Mouse (Mus musculus) erythroid progenitor cell, adult 5-6 weeks (primary cell): ENCODE data around the gene Sp3. TPM values are rescaled to one million over a fixed set of nuclear protein-coding genes. Genes with fewer than 3 reads are reported as not detected.
"Not testable (repeated sequence)": the region's sequence is repeated elsewhere in the genome, so short reads cannot be mapped to it uniquely, and the experiment has no call there.

Source experiments
- ATAC-seq: replicated peaks from 2 replicates; pipeline ENCODE4 v1.8.0; 2016; ENCODE audit warnings: moderate number of reproducible peaks, mild to moderate bottlenecking, moderate TSS enrichment, inconsistent platforms; ENCODE audit not compliant: poor library complexity, low FRiP score, severe bottlenecking
- total RNA-seq, 2 experiments: library from RNA; stranded (forward) in 1 of 2; stranded (reverse) in 1 of 2; fragments of 150-400 nt in 1 of 2; fragments of 186-747, 209-891 nt in 1 of 2; gene quantifications; 2 replicates each; pipeline versions ENCODE4 v1.2.3 to v1.2.4; 2015 to 2017; ENCODE audit warnings: low replicate concordance in 2 of 2

Gene Sp3
- total RNA-seq, 2 experiments from 2014 or later, result 216 to 249 TPM

- ATAC-seq, result no peak
These were observed 15.3 kb upstream of the Sp3 start for GRCm38 (mm10) chr2:72995346-72996097.

GRCm38 (mm10) chr2:72994165-72994564 lies 13.9 kb upstream of the Sp3 start:
- no peak for ATAC-seq

DNA sequence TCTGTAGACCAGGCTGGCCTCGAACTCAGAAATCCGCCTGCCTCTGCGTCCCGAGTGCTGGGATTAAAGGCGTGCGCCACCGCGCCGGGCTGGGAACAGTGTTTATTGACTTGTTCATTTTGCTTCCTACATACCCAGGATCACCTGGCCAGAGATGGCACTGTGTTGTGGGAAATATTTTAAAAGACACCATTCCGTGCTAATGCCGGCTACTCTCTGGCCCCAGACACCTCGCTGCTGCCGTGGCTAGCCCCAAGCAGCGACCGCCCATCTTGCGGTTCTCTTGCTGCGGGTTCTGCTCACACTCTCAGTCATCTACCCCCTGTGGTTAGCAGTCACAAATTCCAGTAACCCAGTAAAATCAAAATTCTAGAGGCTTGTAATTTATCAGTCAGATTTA lies 12.3 kb upstream of the Sp3 start:
- ATAC-seq, result no peak

- ATAC-seq, result not testable (repeated sequence)
These were observed 8.7 kb upstream of the Sp3 start for GRCm38 (mm10) chr2:72988945-72989344.

DNA sequence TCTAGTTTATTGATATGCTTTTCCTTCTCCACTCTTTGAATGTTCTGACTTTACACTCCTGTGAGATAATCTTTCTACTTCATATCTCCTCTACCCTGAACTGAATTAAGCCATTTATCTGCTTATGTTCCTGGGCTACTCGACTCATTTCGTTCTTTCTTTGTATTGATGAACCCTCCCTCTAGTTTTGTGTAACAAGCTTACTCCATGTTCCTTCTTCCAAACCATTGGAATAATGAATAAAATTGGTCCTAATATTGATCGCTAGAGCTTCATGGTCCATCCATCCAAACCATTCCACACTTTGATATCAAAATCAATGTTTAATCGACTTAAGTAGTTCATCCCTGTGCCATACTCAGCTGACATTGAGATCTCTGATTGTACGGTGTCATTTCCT lies 6.4 kb upstream of the Sp3 start, which contains the start of gene Gm11084:
TSS of gene Gm11084 (minus strand) at position 101 of the 400 bp plus-strand sequence.
- ATAC-seq, result no peak

DNA sequence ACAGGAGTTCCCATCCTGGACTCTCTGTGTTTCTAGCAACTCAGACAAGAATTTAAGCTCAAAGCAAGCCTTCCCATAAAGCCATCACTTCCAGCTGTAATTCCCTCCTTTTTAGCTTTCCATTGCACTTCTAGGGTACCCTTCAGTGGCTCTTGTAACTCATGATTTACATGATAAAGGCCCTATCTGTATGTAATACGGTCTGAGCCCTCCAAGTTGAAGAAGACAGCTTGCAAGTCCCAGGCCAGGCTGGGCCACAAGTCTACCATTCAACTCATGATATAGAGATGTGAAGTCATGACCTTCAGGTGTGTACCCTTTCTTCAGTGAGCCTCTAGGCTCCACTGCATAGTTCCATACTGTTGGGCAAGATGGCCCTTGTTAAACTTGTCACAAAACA lies 5.3 kb upstream of the Sp3 start:
- no peak for ATAC-seq

DNA sequence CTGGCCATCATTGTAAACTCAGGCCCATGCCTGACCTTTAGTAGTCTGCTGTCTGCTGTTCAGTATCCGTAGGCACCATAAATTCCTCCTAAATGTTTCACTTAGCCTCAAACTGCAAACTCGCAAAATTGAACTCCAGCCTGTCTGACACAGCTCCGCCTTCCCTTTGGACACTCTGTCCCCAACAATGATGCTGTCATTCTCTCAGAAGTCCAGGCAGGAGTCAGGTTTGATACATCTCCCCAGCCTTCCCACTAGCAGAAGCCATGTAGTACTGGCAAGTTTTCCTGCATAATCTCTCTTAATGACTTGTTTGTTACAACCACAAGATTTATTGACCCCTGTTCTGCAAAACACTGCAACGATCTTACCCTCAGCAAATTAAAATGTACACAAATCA lies 4.6 kb upstream of the Sp3 start:
- no peak for ATAC-seq

- no peak for ATAC-seq
These were observed 3.0 kb upstream of the Sp3 start for GRCm38 (mm10) chr2:72983211-72983610.

- no peak for ATAC-seq
These were observed 2.0 kb upstream of the Sp3 start for GRCm38 (mm10) chr2:72982110-72982785.

DNA sequence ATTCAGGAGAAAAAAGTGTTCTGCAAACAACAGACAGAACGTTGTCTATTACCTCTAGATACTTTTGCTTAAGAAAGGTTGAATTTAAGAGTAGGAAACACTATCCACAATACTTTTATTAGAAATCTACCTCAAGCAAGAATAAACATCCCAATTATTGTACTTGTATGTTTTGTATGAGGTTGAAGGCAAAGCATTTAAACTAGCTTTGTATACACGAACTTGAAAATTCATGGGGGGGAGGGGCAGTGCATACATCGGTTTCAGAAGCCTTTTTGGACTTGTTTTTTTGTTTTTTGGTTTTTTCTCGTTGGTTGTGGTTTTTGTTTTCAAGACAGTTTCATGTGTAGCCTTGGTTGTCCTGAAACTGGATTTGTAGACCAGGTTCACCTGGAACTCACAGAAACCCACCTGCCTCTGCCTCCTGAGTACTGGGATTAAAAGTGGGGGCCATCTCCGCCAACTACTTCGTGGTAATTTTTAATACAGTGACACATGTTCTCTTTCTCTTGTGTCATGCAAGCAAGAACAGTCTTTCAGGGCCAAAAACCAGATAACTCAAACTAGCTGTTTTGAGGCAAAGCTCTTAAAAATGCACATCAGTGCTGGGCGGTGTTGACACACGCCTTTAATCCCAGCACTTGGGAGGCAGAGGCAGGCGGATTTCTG lies 1.3 kb upstream of the Sp3 start:
- no peak for ATAC-seq

DNA sequence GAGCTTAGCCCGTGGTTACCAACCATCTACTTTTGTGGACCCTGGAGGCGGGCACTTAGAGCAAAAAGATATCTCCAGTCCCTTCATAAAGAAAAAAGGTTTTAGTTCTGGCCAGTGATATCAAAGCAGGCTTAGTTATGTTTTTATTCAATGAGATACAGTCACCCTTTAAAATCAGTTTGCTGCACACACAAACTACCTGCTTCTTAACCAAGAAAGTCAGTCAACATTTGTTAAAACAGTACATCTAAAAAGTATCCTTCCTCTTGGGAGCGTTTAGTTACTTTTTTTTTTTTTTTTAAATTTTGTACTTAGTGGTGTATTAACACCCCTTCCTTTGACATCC lies 802 bp upstream of the Sp3 start:
- ATAC-seq, result no peak

DNA sequence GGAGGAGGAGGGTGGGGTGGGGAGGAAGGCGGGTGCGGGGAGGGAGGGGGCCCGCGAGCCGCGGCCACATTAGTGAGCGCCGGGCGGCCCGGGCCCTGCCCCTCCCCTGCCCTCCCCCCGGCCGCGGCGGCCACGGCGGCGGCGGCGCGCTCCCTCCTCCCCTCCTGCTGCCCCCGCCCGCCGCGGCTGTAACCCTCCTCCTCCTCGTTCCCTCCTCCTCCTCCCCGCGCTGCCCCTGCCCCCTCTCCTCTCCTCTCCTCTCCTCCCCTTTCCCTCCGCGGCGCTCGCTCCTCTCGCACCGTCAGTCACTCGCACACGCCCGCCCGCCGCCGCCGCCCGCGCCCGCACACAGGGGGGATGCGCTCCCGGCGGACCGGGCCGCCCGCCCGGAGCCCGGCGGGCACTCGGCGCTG lies 581 bp downstream of the Sp3 start:
- peak; percentile 53 for ATAC-seq

GRCm38 (mm10) chr2:72978901-72979658 lies 1.2 kb downstream of the Sp3 start:
- peak; percentile 69 for ATAC-seq

GRCm38 (mm10) chr2:72978473-72978872 lies 1.8 kb downstream of the Sp3 start:
- ATAC-seq, result no peak; the same call in 1 of the 2 replicates

GRCm38 (mm10) chr2:72977272-72977671 lies 3.0 kb downstream of the Sp3 start:
- no peak for ATAC-seq

DNA sequence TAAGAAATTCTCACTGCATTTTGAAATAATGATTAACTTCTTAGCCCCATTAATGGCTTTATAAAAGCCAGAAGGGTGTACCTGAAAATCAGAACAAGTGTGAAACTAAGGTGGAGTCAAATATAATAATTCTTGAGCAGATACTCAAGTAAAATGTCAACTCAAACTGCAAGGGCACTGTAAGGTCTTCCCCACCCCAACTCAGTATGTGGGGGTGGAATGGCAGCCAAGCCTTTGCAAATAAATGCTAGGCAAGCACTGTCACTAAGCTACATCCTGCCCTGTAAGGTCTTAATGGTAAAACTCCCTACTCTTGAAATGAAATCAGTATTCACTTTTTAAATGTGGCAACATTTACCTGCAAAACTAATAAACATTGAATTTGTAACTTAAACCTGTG lies 4.2 kb downstream of the Sp3 start:
- ATAC-seq, result no peak

GRCm38 (mm10) chr2:72970831-72971230 lies 9.4 kb downstream of the Sp3 start:
- no peak for ATAC-seq

- 0 out of 2 replicates have a peak, but pooled peaks have one; percentile 19 for ATAC-seq
These were observed 9.9 kb downstream of the Sp3 start for GRCm38 (mm10) chr2:72970302-72970701.

DNA sequence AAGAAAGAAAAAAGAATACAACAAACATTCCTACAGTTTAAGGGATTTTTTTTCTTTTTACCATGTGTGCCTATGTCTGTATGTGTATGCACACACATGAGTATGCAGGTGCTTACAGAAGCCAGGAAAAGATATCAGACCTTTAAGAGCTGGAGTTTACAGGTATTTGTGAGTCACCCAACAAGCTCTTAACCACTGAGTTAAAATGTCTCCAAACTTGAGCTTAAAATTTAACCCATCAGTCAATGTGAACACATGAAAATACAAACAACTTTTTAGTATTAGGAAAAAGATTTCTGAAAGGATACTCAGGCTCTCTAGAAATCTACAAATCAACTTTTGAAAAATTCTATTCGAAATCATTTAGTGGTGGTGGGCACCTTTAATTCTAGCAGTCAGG lies 11.7 kb downstream of the Sp3 start:
- ATAC-seq, result no peak

GRCm38 (mm10) chr2:72965450-72965849 lies 14.8 kb downstream of the Sp3 start:
- no peak for ATAC-seq
